Mouse (Mus musculus): ENCODE data around the gene Sema4c. TPM values are rescaled to one million over a fixed set of nuclear protein-coding genes. Genes with fewer than 3 reads are reported as not detected.
"Not testable (repeated sequence)": the region's sequence is repeated elsewhere in the genome, so short reads cannot be mapped to it uniquely, and the experiment has no call there.

Sema4c gene
- polyA plus RNA-seq, 1 experiment: 8.0 TPM

- 48% methylated on average over 4 of the region's 4 CpGs for WGBS
- no peak overlapping the region for H3K4me3 ChIP-seq (ENCODE audit: insufficient read depth, low read depth, low read length)
- no peaks in the 10 kb centered on the region for H3K36me3 ChIP-seq (ENCODE audit: control insufficient read depth, insufficient read depth, low read length)
- H3K4me1 ChIP-seq (ENCODE audit: control insufficient read depth, insufficient read depth, low read length): peaks cover 11% of the 10 kb centered on the region; the same call in 1 of the 2 replicates
- DNase-seq: no peak
- H3K27ac ChIP-seq (ENCODE audit: insufficient read depth, low read depth, low read length): peak overlapping the region; percentile 74
- no peak for TF ChIP-seq CTCF (conservative IDR thresholded peaks at IDR 0.05; ENCODE audit: insufficient read depth, insufficient read length, low read depth, low read length)
- TF ChIP-seq POLR2A (IDR thresholded peaks at IDR 0.05; ENCODE audit: low read depth, low read length): no peak
- no peaks in the 10 kb centered on the region for H3K27me3 ChIP-seq (replicated peaks; ENCODE audit: control insufficient read depth, insufficient read depth, low read length)
Observed at GRCm38 (mm10) chr1:36538727-36539126, 19.4 kb downstream of the Sema4c start.

- H3K27ac ChIP-seq (ENCODE audit: insufficient read depth, low read depth, low read length): peak within 1 kb of the TSS; percentile 8; the same call in 1 of the 2 replicates
Observed at GRCm38 (mm10) chr1:36536783-36537182, 21.4 kb downstream of the Sema4c start, which contains the start of gene Ankrd23. TSS of gene Ankrd23 (minus strand) at chr1:36536883.

GRCm38 (mm10) chr1:36536397-36536728, 21.8 kb downstream of the Sema4c start:
- no peak for DNase-seq
- Histone ChIP-seq H3K27me3 (replicated peaks; ENCODE audit: control insufficient read depth, insufficient read depth, low read length) (no peaks in the 10 kb centered on the region), H3K36me3 (ENCODE audit: control insufficient read depth, insufficient read depth, low read length) (no peaks in the 10 kb centered on the region), H3K4me1 (ENCODE audit: control insufficient read depth, insufficient read depth, low read length) (peaks cover 11% of the 10 kb centered on the region; the same call in 1 of the 2 replicates), H3K27ac (ENCODE audit: insufficient read depth, low read depth, low read length) (peak overlapping the region; percentile 8; the same call in 1 of the 2 replicates), H3K4me3 (ENCODE audit: insufficient read depth, low read depth, low read length) (no peak overlapping the region)
- WGBS: 54% methylated on average over 8 of the region's 8 CpGs
- TF ChIP-seq CTCF (conservative IDR thresholded peaks at IDR 0.05; ENCODE audit: insufficient read depth, insufficient read length, low read depth, low read length) (no peak), POLR2A (IDR thresholded peaks at IDR 0.05; ENCODE audit: low read depth, low read length) (no peak)

More at GRCm38 (mm10) chr1:36536783-36537182, 21.4 kb downstream of the Sema4c start, which contains the start of gene Ankrd23:
- WGBS: 89% methylated on average over 9 of the region's 9 CpGs
- peaks cover 11% of the 10 kb centered on the region; the same call in 1 of the 2 replicates for H3K4me1 ChIP-seq (ENCODE audit: control insufficient read depth, insufficient read depth, low read length)
- not testable (repeated sequence) for H3K4me3 ChIP-seq (ENCODE audit: insufficient read depth, low read depth, low read length); H3K36me3 ChIP-seq (ENCODE audit: control insufficient read depth, insufficient read depth, low read length); DNase-seq; H3K27me3 ChIP-seq (replicated peaks; ENCODE audit: control insufficient read depth, insufficient read depth, low read length)

GRCm38 (mm10) chr1:36535477-36536396, 22.4 kb downstream of the Sema4c start:
- DNase-seq: peak; percentile 38
- 78% methylated on average over 11 of the region's 11 CpGs for WGBS
- Histone ChIP-seq H3K36me3 (ENCODE audit: control insufficient read depth, insufficient read depth, low read length) (no peaks in the 10 kb centered on the region), H3K27ac (ENCODE audit: insufficient read depth, low read depth, low read length) (peak overlapping the region; percentile 8; the same call in 1 of the 2 replicates), H3K4me1 (ENCODE audit: control insufficient read depth, insufficient read depth, low read length) (peaks cover 11% of the 10 kb centered on the region; the same call in 1 of the 2 replicates), H3K27me3 (replicated peaks; ENCODE audit: control insufficient read depth, insufficient read depth, low read length) (no peaks in the 10 kb centered on the region), H3K4me3 (ENCODE audit: insufficient read depth, low read depth, low read length) (no peak overlapping the region)
- TF ChIP-seq POLR2A (IDR thresholded peaks at IDR 0.05; ENCODE audit: low read depth, low read length) (no peak), CTCF (conservative IDR thresholded peaks at IDR 0.05; ENCODE audit: insufficient read depth, insufficient read length, low read depth, low read length) (no peak)

- Histone ChIP-seq H3K36me3 (ENCODE audit: control insufficient read depth, insufficient read depth, low read length) (no peaks in the 10 kb centered on the region), H3K27me3 (replicated peaks; ENCODE audit: control insufficient read depth, insufficient read depth, low read length) (no peaks in the 10 kb centered on the region), H3K27ac (ENCODE audit: insufficient read depth, low read depth, low read length) (no peak overlapping the region), H3K4me3 (ENCODE audit: insufficient read depth, low read depth, low read length) (no peak overlapping the region), H3K4me1 (ENCODE audit: control insufficient read depth, insufficient read depth, low read length) (peaks cover 9% of the 10 kb centered on the region; the same call in 1 of the 2 replicates)
- TF ChIP-seq CTCF (conservative IDR thresholded peaks at IDR 0.05; ENCODE audit: insufficient read depth, insufficient read length, low read depth, low read length) (no peak; the same call in 1 of the 2 replicates), POLR2A (IDR thresholded peaks at IDR 0.05; ENCODE audit: low read depth, low read length) (no peak)
- peak; percentile 31 for DNase-seq
- 43% methylated on average over 6 of the region's 6 CpGs for WGBS
Observed at GRCm38 (mm10) chr1:36534595-36535058, 23.5 kb downstream of the Sema4c start.

GRCm38 (mm10) chr1:36533546-36533945, 24.6 kb downstream of the Sema4c start:
- no peak overlapping the region for H3K27ac ChIP-seq (ENCODE audit: insufficient read depth, low read depth, low read length)

GRCm38 (mm10) chr1:36531461-36531860, 26.7 kb downstream of the Sema4c start:
- WGBS: 87% methylated on average over 12 of the region's 12 CpGs
- Histone ChIP-seq H3K4me1 (ENCODE audit: control insufficient read depth, insufficient read depth, low read length) (0 out of 2 replicates have a peak, but pooled peaks cover 7% of the 10 kb centered on the region), H3K4me3 (ENCODE audit: insufficient read depth, low read depth, low read length) (no peak overlapping the region), H3K36me3 (ENCODE audit: control insufficient read depth, insufficient read depth, low read length) (no peaks in the 10 kb centered on the region), H3K27ac (ENCODE audit: insufficient read depth, low read depth, low read length) (no peak overlapping the region), H3K27me3 (replicated peaks; ENCODE audit: control insufficient read depth, insufficient read depth, low read length) (no peaks in the 10 kb centered on the region)
- no peak for TF ChIP-seq CTCF (conservative IDR thresholded peaks at IDR 0.05; ENCODE audit: insufficient read depth, insufficient read length, low read depth, low read length)
- no peak for TF ChIP-seq POLR2A (IDR thresholded peaks at IDR 0.05; ENCODE audit: low read depth, low read length)
- no peak for DNase-seq

More at GRCm38 (mm10) chr1:36533546-36533945, 24.6 kb downstream of the Sema4c start:
- DNase-seq: no peak
- Histone ChIP-seq H3K27me3 (replicated peaks; ENCODE audit: control insufficient read depth, insufficient read depth, low read length) (no peaks in the 10 kb centered on the region), H3K4me3 (ENCODE audit: insufficient read depth, low read depth, low read length) (no peak overlapping the region), H3K4me1 (ENCODE audit: control insufficient read depth, insufficient read depth, low read length) (0 out of 2 replicates have a peak, but pooled peaks cover 7% of the 10 kb centered on the region), H3K36me3 (ENCODE audit: control insufficient read depth, insufficient read depth, low read length) (no peaks in the 10 kb centered on the region)
- WGBS: 89% methylated on average over 6 of the region's 6 CpGs
- no peak for TF ChIP-seq POLR2A (IDR thresholded peaks at IDR 0.05; ENCODE audit: low read depth, low read length)
- no peak for TF ChIP-seq CTCF (conservative IDR thresholded peaks at IDR 0.05; ENCODE audit: insufficient read depth, insufficient read length, low read depth, low read length)
